Mouse (Mus musculus) G1E (cell line): ENCODE data around the gene Prr22. TPM values are rescaled to one million over a fixed set of nuclear protein-coding genes. Genes with fewer than 3 reads are reported as not detected.

ENCODE experiments used
- ATAC-seq: 2 replicates; pipeline ENCODE4 v1.8.0; 2016; ENCODE audit warnings: mild to moderate bottlenecking; ENCODE audit not compliant: insufficient number of reproducible peaks, poor library complexity, low FRiP score, severe bottlenecking; ENCODE audit errors: extremely low read depth
- DNase-seq: peaks from one replicate; pipeline ENCODE4 v3.0.0; 2012; ENCODE audit warnings: low spot score
- H3K27me3 ChIP-seq: 2 replicates; pipeline ENCODE4 v1.6.1; 2012; ENCODE audit warnings: mild to moderate bottlenecking, low read length, inconsistent platforms; ENCODE audit not compliant: insufficient read depth
- H3K36me3 ChIP-seq: replicated peaks from 2 replicates; pipeline ENCODE3; 2012; ENCODE audit warnings: mild to moderate bottlenecking, inconsistent platforms
- H3K4me1 ChIP-seq: 2 replicates; pipeline ENCODE4 v1.6.1; 2012; ENCODE audit warnings: low read depth, low read length, inconsistent platforms, mixed read lengths; ENCODE audit not compliant: insufficient read depth
- H3K4me3 ChIP-seq: 2 replicates; pipeline ENCODE4 v1.5.1; 2012; ENCODE audit warnings: low read depth, mild to moderate bottlenecking, inconsistent platforms, low read length, moderate library complexity, mixed read lengths
- H3K9me3 ChIP-seq: replicated peaks from 2 replicates; pipeline ENCODE4 v1.6.1; 2012; ENCODE audit warnings: inconsistent platforms
- CTCF ChIP-seq: IDR thresholded peaks from 2 replicates; pipeline ENCODE4 v1.5.1; 2012; ENCODE audit warnings: low read depth, low read length, inconsistent platforms, mixed read lengths
- GATA1 ChIP-seq: IDR thresholded peaks from 2 replicates; pipeline ENCODE4 v1.6.1; 2012; ENCODE audit warnings: borderline replicate concordance, low read length, inconsistent platforms, mixed read lengths
- GATA2 ChIP-seq: IDR thresholded peaks from 2 replicates; pipeline ENCODE4 v1.6.1; 2012; ENCODE audit warnings: low read depth, low read length, inconsistent platforms, borderline replicate concordance
- POLR2AphosphoS5 ChIP-seq: IDR thresholded peaks from 2 replicates; pipeline ENCODE4 v1.6.1; 2012; ENCODE audit warnings: low read depth, low read length, inconsistent platforms; ENCODE audit not compliant: insufficient replicate concordance
- TAL1 ChIP-seq: conservative IDR thresholded peaks from 2 replicates; pipeline ENCODE4 v1.6.1; 2012; ENCODE audit warnings: low read depth, low read length, inconsistent platforms, mixed read lengths
- polyA plus RNA-seq: library from polyadenylated mRNA; stranded (reverse); fragments of >175 nt; gene quantifications from 2 replicates; pipeline ENCODE4 v1.2.3, GENCODE M21; 2012
- total RNA-seq, 2 experiments: library from RNA; stranded (forward) in 1 of 2; stranded (reverse) in 1 of 2; fragments of 200-1000 nt in 1 of 2; fragments of >200 nt in 1 of 2; fragmentation: Nextera tagmentation in 1 of 2; gene quantifications; 2 replicates each; pipeline ENCODE4 v1.2.3; 2014 to 2017

Gene Prr22
- total and polyA plus RNA-seq, 3 experiments, result 0.22 to 3.5 TPM; not detected in 1

DNA sequence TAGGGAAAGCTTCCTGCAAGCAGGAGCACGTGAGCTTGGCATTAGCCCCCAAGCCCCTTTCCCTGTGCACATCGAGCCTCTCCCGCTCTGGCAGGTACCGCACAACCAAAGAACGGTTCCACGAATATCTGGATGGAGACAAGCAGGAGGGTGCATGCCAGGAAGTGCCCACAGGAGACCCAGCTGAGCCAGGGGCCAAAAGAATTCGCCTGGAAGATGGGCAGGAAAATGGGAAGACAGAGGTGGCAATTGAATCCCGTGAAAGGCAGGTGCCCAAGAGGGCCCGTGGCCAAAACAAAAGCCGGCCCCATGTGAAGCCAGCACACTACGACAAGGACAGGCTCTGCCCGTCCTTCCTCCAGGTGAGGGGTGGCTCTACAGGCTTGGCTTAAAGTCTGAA lies 4.6 kb upstream of the Prr22 start:
- H3K4me1 ChIP-seq, result peaks cover 64% of the 10 kb centered on the region
- DNase-seq, result no peak

GRCm38 (mm10) chr17:56766631-56767405 lies 3.2 kb upstream of the Prr22 start:
- Histone ChIP-seq H3K4me3 (0 out of 2 replicates have a peak overlapping the region, but pooled peaks have one; percentile 8), H3K9me3 (no peaks in the 10 kb centered on the region), H3K27me3 (no peaks in the 10 kb centered on the region), H3K36me3 (peaks cover 62% of the 10 kb centered on the region), H3K4me1 (peaks cover 50% of the 10 kb centered on the region)
- no peak for TF ChIP-seq POLR2AphosphoS5
- ATAC-seq (no peak), DNase-seq (no peak)

More for the DNA sequence above, 4.6 kb upstream of the Prr22 start:
- Histone ChIP-seq H3K27me3 (peaks cover 4% of the 10 kb centered on the region), H3K4me3 (peak overlapping the region; percentile 94), H3K36me3 (peaks cover 49% of the 10 kb centered on the region), H3K9me3 (no peaks in the 10 kb centered on the region)
- TF ChIP-seq GATA2 (no peak), TAL1 (no peak), CTCF (no peak), POLR2AphosphoS5 (no peak), GATA1 (no peak)
- ATAC-seq, result no peak

GRCm38 (mm10) chr17:56767531-56768135 lies 2.4 kb upstream of the Prr22 start:
- Histone ChIP-seq H3K27me3 (no peaks in the 10 kb centered on the region), H3K4me1 (peaks cover 47% of the 10 kb centered on the region), H3K4me3 (0 out of 2 replicates have a peak overlapping the region, but pooled peaks have one; percentile 2), H3K36me3 (peaks cover 69% of the 10 kb centered on the region), H3K9me3 (no peaks in the 10 kb centered on the region)
- TF ChIP-seq CTCF, result no peak
- no peak for TF ChIP-seq GATA1
- no peak for TF ChIP-seq GATA2
- TF ChIP-seq POLR2AphosphoS5, result no peak
- no peak for TF ChIP-seq TAL1
- no peak for ATAC-seq
- no peak for DNase-seq

DNA sequence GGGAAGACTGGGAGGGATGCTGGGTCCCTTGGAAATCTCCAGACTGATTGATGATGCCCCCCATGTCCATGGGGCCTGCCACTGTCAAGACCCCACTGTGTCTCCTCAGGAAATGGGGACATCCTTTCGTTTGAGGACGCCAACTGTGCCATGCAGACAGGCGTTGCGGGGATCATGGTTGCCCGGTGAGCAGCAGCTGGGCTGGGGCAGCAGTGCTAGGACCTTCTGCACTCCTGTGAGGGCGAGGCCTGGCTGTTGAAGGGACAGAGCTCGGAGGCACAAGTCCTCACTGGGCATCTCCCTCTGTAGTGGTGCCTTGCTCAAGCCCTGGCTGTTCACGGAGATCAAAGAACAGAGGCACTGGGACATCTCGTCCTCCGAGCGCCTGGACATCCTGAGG lies 1.1 kb upstream of the Prr22 start:
- DNase-seq (no peak), ATAC-seq (no peak)
- peaks cover 74% of the 10 kb centered on the region for H3K36me3 ChIP-seq
- H3K4me1 ChIP-seq, result peaks cover 47% of the 10 kb centered on the region
- H3K9me3 ChIP-seq, result no peaks in the 10 kb centered on the region
- TF ChIP-seq TAL1 (no peak), GATA1 (no peak), CTCF (no peak), GATA2 (no peak)
- H3K27me3 ChIP-seq, result no peaks in the 10 kb centered on the region
- H3K4me3 ChIP-seq, result no peak overlapping the region

DNA sequence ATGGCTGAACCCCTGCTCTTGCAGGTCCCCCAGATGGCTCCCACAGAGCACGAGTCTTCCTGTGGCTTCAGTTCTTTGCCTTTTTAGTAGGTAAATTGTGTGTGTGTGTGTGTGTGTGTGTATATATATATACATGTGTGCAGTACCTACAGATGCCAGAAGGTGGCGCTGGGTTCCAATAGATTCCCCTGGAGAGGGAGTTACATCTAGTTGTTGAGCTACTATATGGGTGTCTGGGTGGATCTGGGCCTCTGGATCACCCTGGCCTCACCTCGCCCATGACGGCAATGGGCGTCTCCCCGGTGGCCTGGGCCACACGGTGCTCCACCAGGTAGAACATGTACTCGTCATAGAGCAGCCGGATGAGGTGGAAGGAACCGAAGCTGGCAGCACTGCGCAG lies 7.5 kb downstream of the Prr22 start:
- DNase-seq (no peak), ATAC-seq (no peak)
- TF ChIP-seq GATA2, result no peak
- TF ChIP-seq GATA1, result no peak
- peak; percentile 34; the same call in 1 of the 2 replicates for TF ChIP-seq CTCF
- peaks cover 72% of the 10 kb centered on the region for H3K36me3 ChIP-seq
- peaks cover 14% of the 10 kb centered on the region for H3K4me1 ChIP-seq
- no peak overlapping the region for H3K4me3 ChIP-seq
- peaks cover 9% of the 10 kb centered on the region for H3K9me3 ChIP-seq
- no peaks in the 10 kb centered on the region for H3K27me3 ChIP-seq

DNA sequence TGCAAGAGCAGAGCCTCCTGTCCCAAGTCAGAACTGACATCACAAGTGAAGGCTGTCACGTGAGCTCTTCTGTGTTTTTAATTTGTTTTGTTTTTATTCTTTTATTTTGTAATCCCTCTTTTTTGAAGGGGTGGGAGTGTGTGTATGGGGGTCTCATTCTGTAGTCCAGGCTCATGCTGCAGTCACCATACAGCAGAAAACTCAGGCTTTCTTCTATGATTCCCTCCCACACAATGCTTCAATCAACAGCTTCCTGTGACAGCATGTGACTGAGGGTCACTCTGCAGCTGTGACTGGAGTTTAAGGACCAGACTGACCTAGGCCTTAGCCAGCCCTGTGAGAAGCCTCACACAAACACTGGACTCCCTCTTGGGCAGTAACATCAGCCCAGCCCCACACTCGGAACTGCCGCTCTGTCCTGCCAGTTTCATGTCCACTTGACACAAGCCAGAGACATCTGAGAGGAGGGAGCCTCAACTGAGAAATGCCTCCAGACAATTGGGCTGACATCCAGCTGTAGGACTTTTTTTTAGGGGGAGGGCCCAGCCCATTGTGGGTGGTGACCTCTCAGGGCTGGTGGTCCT lies 8.8 kb downstream of the Prr22 start:
- Histone ChIP-seq H3K4me3 (no peak overlapping the region), H3K36me3 (peaks cover 79% of the 10 kb centered on the region), H3K27me3 (no peaks in the 10 kb centered on the region), H3K4me1 (0 out of 2 replicates have a peak, but pooled peaks cover under 1% of the 10 kb centered on the region), H3K9me3 (peaks cover 9% of the 10 kb centered on the region)
- no peak for TF ChIP-seq TAL1
- TF ChIP-seq GATA2, result no peak
- no peak for TF ChIP-seq POLR2AphosphoS5
- TF ChIP-seq CTCF, result no peak
- TF ChIP-seq GATA1, result no peak
- no peak for ATAC-seq
- no peak for DNase-seq
